Mouse (Mus musculus) CH12.LX (cell line): ENCODE results near the gene Xpo4. TPM values are rescaled to one million over a fixed set of nuclear protein-coding genes. Genes with fewer than 3 reads are reported as not detected.

ENCODE experiments used
- DNase-seq: peaks from one replicate; pipeline ENCODE4 v3.0.0-alpha.2; 2013; ENCODE audit errors: extremely low read depth
- H3K27ac ChIP-seq: 2 replicates; pipeline ENCODE4 v1.5.1; 2012; ENCODE audit warnings: low read depth, mild to moderate bottlenecking, control low read depth, moderate library complexity; ENCODE audit not compliant: insufficient read depth
- H3K27me3 ChIP-seq: replicated peaks from 2 replicates; pipeline ENCODE3; 2012; ENCODE audit warnings: inconsistent platforms
- H3K36me3 ChIP-seq, 2 experiments: replicated peaks in 1 of 2; 2 replicates each; pipeline versions ENCODE3 to v1.6.1; 2012; ENCODE audit warnings: inconsistent platforms in 1 of 2, low read length in 1 of 2, mild to moderate bottlenecking in 1 of 2, mixed read lengths in 1 of 2, moderate library complexity in 1 of 2; ENCODE audit not compliant: control insufficient read depth in 1 of 2, insufficient read depth in 1 of 2
- H3K4me1 ChIP-seq, 2 experiments: 2 replicates each; pipeline ENCODE4 v1.6.1; 2012; ENCODE audit warnings: inconsistent platforms in 1 of 2, moderate library complexity in 1 of 2; ENCODE audit not compliant: insufficient read depth in 2 of 2, control insufficient read depth in 1 of 2
- H3K4me2 ChIP-seq: 2 replicates; pipeline ENCODE4 v1.6.1; 2012; ENCODE audit warnings: low read depth, mild to moderate bottlenecking, control low read depth; ENCODE audit not compliant: poor library complexity, insufficient read depth, severe bottlenecking
- H3K4me3 ChIP-seq, 3 experiments: fragments of 150-350 bp in 1 of 3; sonication (generic) in 1 of 3; replicated peaks in 1 of 3; 2 replicates each; pipeline versions ENCODE3 to v1.5.1; 2011 to 2012; ENCODE audit warnings: low read depth in 2 of 3, low read length in 2 of 3, mild to moderate bottlenecking in 2 of 3, moderate library complexity in 2 of 3, control low read depth in 1 of 3, improper control_type of control experiment in 1 of 3, inconsistent platforms in 1 of 3, mixed read lengths in 1 of 3; ENCODE audit not compliant: poor library complexity in 1 of 3
- H3K79me2 ChIP-seq: replicated peaks from 2 replicates; pipeline ENCODE4 v1.6.1; 2012; ENCODE audit warnings: mild to moderate bottlenecking, moderate library complexity; ENCODE audit not compliant: control insufficient read depth, poor library complexity, insufficient read depth, severe bottlenecking; ENCODE audit errors: extremely low read depth
- H3K9ac ChIP-seq: 2 replicates; pipeline ENCODE4 v1.6.1; 2012; ENCODE audit warnings: low read depth, mild to moderate bottlenecking, control low read depth, moderate library complexity; ENCODE audit not compliant: insufficient read depth
- H3K9me3 ChIP-seq: replicated peaks from 2 replicates; pipeline ENCODE3; 2012; ENCODE audit warnings: low read length, inconsistent platforms, mixed read lengths
- BHLHE40 ChIP-seq: IDR thresholded peaks from 2 replicates; pipeline ENCODE4 v1.6.1; 2011; ENCODE audit warnings: mild to moderate bottlenecking, low read depth, low read length, improper control_type of control experiment
- CTCF ChIP-seq, 2 experiments: IDR thresholded peaks in 1 of 2; conservative IDR thresholded peaks in 1 of 2; 2 replicates each; pipeline ENCODE4 v1.5.1; 2011 to 2012; ENCODE audit warnings: low read depth in 2 of 2, low read length in 2 of 2, improper control_type of control experiment in 1 of 2, inconsistent platforms in 1 of 2, mild to moderate bottlenecking in 1 of 2, moderate library complexity in 1 of 2
- ELF1 ChIP-seq: IDR thresholded peaks from 2 replicates; pipeline ENCODE4 v1.6.1; 2014; ENCODE audit warnings: low read depth, mild to moderate bottlenecking, inconsistent platforms, low read length, improper control_type of control experiment
- ETS1 ChIP-seq: conservative IDR thresholded peaks from 2 replicates; pipeline ENCODE4 v1.6.1; 2012; ENCODE audit warnings: low read depth, mild to moderate bottlenecking, inconsistent platforms, low read length, improper control_type of control experiment, moderate library complexity
- GABPA ChIP-seq: IDR thresholded peaks from 2 replicates; pipeline ENCODE4 v1.6.1; 2012; ENCODE audit warnings: low read depth, low read length, improper control_type of control experiment, inconsistent platforms; ENCODE audit not compliant: insufficient replicate concordance
- IRF4 ChIP-seq: IDR thresholded peaks from 2 replicates; pipeline ENCODE4 v1.6.1; 2014; ENCODE audit warnings: low read depth, mild to moderate bottlenecking, inconsistent platforms, low read length, improper control_type of control experiment
- MAFK ChIP-seq: IDR thresholded peaks from 2 replicates; pipeline ENCODE4 v1.6.1; 2011; ENCODE audit warnings: low read length, improper control_type of control experiment; ENCODE audit not compliant: insufficient replicate concordance
- MAX ChIP-seq: IDR thresholded peaks from 2 replicates; pipeline ENCODE4 v1.6.1; 2011; ENCODE audit warnings: low read length, improper control_type of control experiment
- MAZ ChIP-seq: IDR thresholded peaks from 2 replicates; pipeline ENCODE4 v1.6.1; 2012; ENCODE audit warnings: low read depth, mild to moderate bottlenecking, inconsistent platforms, low read length, improper control_type of control experiment, moderate library complexity
- MXI1 ChIP-seq: IDR thresholded peaks from 2 replicates; pipeline ENCODE4 v1.6.1; 2011; ENCODE audit warnings: mild to moderate bottlenecking, low read depth, low read length, improper control_type of control experiment
- MYC ChIP-seq: IDR thresholded peaks from 2 replicates; pipeline ENCODE4 v1.6.1; 2011; ENCODE audit warnings: low read depth, mild to moderate bottlenecking, improper control_type of control experiment, low read length
- NRF1 ChIP-seq: IDR thresholded peaks from 2 replicates; pipeline ENCODE4 v1.6.1; 2014; ENCODE audit warnings: low read depth, mild to moderate bottlenecking, inconsistent platforms, low read length, improper control_type of control experiment, moderate library complexity
- POLR2A ChIP-seq: IDR thresholded peaks from 2 replicates; pipeline ENCODE4 v1.6.1; 2011; ENCODE audit warnings: low read depth, mild to moderate bottlenecking, improper control_type of control experiment, low read length
- POLR2AphosphoS2 ChIP-seq: IDR thresholded peaks from 2 replicates; pipeline ENCODE4 v1.6.1; 2011; ENCODE audit warnings: low read depth, low read length, improper control_type of control experiment
- RAD21 ChIP-seq: IDR thresholded peaks from 2 replicates; pipeline ENCODE4 v1.6.1; 2011; ENCODE audit warnings: low read depth, mild to moderate bottlenecking, low read length, improper control_type of control experiment, moderate library complexity
- RCOR1 ChIP-seq: conservative IDR thresholded peaks from 2 replicates; pipeline ENCODE4 v1.6.1; 2012; ENCODE audit warnings: low read depth, mild to moderate bottlenecking, inconsistent platforms, low read length, improper control_type of control experiment
- SMC3 ChIP-seq: IDR thresholded peaks from 2 replicates; pipeline ENCODE4 v1.6.1; 2011; ENCODE audit warnings: low read depth, low read length, improper control_type of control experiment
- TBP ChIP-seq: conservative IDR thresholded peaks from 2 replicates; pipeline ENCODE4 v1.6.1; 2011; ENCODE audit warnings: low read depth, low read length, improper control_type of control experiment
- TCF12 ChIP-seq: IDR thresholded peaks from 2 replicates; pipeline ENCODE4 v1.6.1; 2014; ENCODE audit warnings: low read depth, mild to moderate bottlenecking, inconsistent platforms, low read length, improper control_type of control experiment
- UBTF ChIP-seq: IDR thresholded peaks from 2 replicates; pipeline ENCODE4 v1.6.1; 2012; ENCODE audit warnings: low read depth, mild to moderate bottlenecking, inconsistent platforms, low read length, improper control_type of control experiment, moderate library complexity
- ZC3H11A ChIP-seq: IDR thresholded peaks from 2 replicates; pipeline ENCODE4 v1.6.1; 2012; ENCODE audit warnings: low read depth, mild to moderate bottlenecking, inconsistent platforms, low read length, improper control_type of control experiment
- ZKSCAN1 ChIP-seq: IDR thresholded peaks from 2 replicates; pipeline ENCODE4 v1.6.1; 2012; ENCODE audit warnings: low read depth, inconsistent platforms, low read length, improper control_type of control experiment, borderline replicate concordance
- ZNF384 ChIP-seq: IDR thresholded peaks from 2 replicates; pipeline ENCODE4 v1.6.1; 2012; ENCODE audit warnings: low read depth, low read length, improper control_type of control experiment, inconsistent platforms
- dilution Hi-C: fragments of 300-500 bp; cut with MboI; formaldehyde crosslinking; loops from 2 replicates; pipeline ENCODE4 v1.14.3; 2020; ENCODE audit warnings: low sequenced_read_pairs; ENCODE audit not compliant: extremely low pct_unique_long_range_greater_than_20kb, extremely low pct_ligation_motif_present
- in situ Hi-C: fragments of 300-500 bp; cut with MboI; formaldehyde crosslinking; loops from 3 replicates; pipeline ENCODE4 v1.14.3; 2019; ENCODE audit warnings: low sequenced_read_pairs, low pct_ligation_motif_present, low pct_unique_long_range_greater_than_20kb, mixed read lengths
- polyA plus RNA-seq: library from polyadenylated mRNA; unstranded; fragments of >175 nt; gene quantifications from 2 replicates; pipeline ENCODE4 v1.2.1, GENCODE M21; 2012; ENCODE audit warnings: low read depth; ENCODE audit not compliant: insufficient read length
- total RNA-seq, 2 experiments: library from RNA; depleted of rRNA; stranded (reverse); fragments of 300-350 nt in 1 of 2; fragments of >200 nt in 1 of 2; gene quantifications; 2 replicates each; pipeline ENCODE4 v1.2.3; 2012 to 2014

The Xpo4 gene
- total and polyA plus RNA-seq, 3 experiments = 30.2 to 47.3 (median 43.0) TPM

DNA sequence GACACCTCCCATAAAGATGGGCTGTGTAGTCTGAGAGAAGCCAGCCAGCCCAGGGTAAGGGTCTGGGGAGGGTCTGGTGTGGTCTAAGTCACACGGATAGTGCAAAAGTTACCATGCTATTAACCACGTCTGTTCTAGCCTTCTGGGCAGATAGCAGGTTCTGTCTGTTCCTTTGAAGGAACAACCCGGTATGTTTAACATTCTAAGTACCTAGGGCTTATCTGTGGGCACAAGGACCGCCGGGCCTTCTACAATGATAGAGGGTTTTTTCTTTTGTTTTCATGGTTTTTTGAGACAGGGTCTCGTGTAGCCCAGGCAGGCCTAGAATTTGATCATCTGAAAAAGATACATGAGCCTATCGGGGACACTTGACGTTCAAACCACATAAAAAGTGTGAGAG is 119.1 kb downstream of the Xpo4 start:
- no peaks in the 10 kb centered on the region for H3K27me3 ChIP-seq
- dilution Hi-C loops = no loop called here
- H3K9me3 ChIP-seq = no peaks in the 10 kb centered on the region
- H3K4me1 ChIP-seq = peaks cover 0 to 13% of the 10 kb centered on the region in 2 experiments; a peak in 2 of 4 replicates
- no peaks in the 10 kb centered on the region for H3K79me2 ChIP-seq
- no peak overlapping the region for H3K27ac ChIP-seq
- in situ Hi-C loops = no loop called here
- H3K9ac ChIP-seq = no peak overlapping the region
- DNase-seq = no peak
- peaks cover 15 to 38% of the 10 kb centered on the region in 2 experiments for H3K36me3 ChIP-seq
- H3K4me3 ChIP-seq = no peak overlapping the region
- H3K4me2 ChIP-seq = no peak overlapping the region
- no peak for TF ChIP-seq IRF4
- TF ChIP-seq POLR2A = no peak
- no peak for TF ChIP-seq MYC
- TF ChIP-seq POLR2AphosphoS2 = no peak
- no peak for TF ChIP-seq BHLHE40
- no peak for TF ChIP-seq NRF1
- TF ChIP-seq TCF12 = no peak
- TF ChIP-seq, all 38 proteins: peak for 0

DNA sequence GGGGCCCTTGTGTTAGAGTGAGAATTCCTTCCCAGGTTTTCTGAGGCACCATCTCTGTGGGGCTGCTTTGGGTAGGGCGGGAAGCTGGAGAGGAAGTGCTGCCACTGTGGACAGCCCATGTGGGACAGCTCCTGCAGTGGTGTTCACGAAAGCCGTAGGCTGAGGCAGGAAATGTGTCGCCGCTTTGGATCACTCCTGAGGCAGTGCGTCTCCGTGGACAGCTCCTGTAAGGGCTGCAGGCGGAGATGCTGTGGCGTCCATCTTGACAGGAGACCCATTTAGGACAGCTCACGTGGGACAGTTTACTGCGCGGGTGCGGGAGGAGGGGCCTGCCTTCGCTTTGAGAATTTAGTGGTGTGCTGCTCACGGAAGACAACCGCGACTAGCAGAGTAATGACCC is 119.7 kb downstream of the Xpo4 start:
- peaks cover 15 to 33% of the 10 kb centered on the region in 2 experiments for H3K36me3 ChIP-seq
- H3K9me3 ChIP-seq = no peaks in the 10 kb centered on the region
- TF ChIP-seq MAZ (no peak), RCOR1 (no peak), ETS1 (no peak), ZKSCAN1 (no peak), MAFK (no peak), MYC (no peak), POLR2A (no peak)
- no peak overlapping the region for H3K4me2 ChIP-seq
- no peak overlapping the region for H3K9ac ChIP-seq
- DNase-seq = no peak
- no peaks in the 10 kb centered on the region for H3K79me2 ChIP-seq
- in situ Hi-C loops (no loop called here), dilution Hi-C loops (no loop called here)
- H3K27ac ChIP-seq = no peak overlapping the region
- peaks cover 0 to 13% of the 10 kb centered on the region in 2 experiments; a peak in 2 of 4 replicates for H3K4me1 ChIP-seq
- H3K27me3 ChIP-seq = no peaks in the 10 kb centered on the region
- H3K4me3 ChIP-seq = no peak overlapping the region

DNA sequence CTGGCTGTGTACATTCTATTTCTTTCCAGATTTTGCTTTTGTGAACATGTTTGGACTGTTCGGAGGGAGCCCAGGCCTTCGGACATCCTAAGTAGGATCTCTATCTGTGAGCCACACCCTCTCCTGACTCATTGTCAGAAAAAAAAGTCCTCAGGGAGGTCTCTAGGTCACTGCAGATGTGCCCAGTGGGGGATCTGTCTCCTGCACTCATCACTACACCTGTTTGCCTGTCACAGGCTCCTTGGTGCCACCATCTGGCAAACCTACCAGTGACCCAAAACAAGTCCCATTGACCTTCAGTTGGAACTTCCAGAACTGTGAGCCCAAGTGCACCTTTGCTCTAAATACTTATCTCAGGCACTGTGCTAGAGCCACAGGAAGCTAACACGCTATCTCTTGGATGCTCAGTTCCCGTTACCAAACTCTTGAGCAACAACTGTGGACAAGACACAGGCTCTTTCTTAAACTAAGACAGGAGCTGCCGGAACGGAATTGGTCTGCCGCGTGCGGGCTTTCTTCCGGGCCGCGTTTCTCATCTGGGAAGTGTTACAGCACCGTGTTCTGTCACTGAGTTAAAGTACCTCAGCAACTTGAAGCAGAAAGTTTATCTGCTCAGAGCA is 121.7 kb downstream of the Xpo4 start:
- no peaks in the 10 kb centered on the region for H3K27me3 ChIP-seq

More for the DNA sequence above, 121.7 kb downstream of the Xpo4 start:
- Histone ChIP-seq H3K79me2 (no peaks in the 10 kb centered on the region), H3K9me3 (no peaks in the 10 kb centered on the region), H3K4me2 (no peak overlapping the region), H3K9ac (no peak overlapping the region), H3K4me3 (no peak overlapping the region), H3K36me3 (peaks cover 0 to 13% of the 10 kb centered on the region in 2 experiments), H3K27ac (no peak overlapping the region), H3K4me1 (peaks cover 0 to 13% of the 10 kb centered on the region in 2 experiments; a peak in 2 of 4 replicates)
- in situ Hi-C loops = no loop called here
- DNase-seq = peak; percentile 21
- dilution Hi-C loops = no loop called here
- TF ChIP-seq ZKSCAN1 (no peak), GABPA (no peak), CTCF (conservative IDR thresholded peaks at IDR 0.05 in 1 of 2, IDR thresholded peaks at IDR 0.05 in 1 of 2; ENCODE audit: low read depth in 2 of 2, low read length in 2 of 2) (peak in 1 of 2 experiments; percentile 40; a peak in 2 of 4 replicates), TBP (no peak), ELF1 (no peak), MYC (no peak), MXI1 (no peak), MAX (no peak), UBTF (no peak), SMC3 (peak; percentile 23; the same call in 1 of the 2 replicates), RAD21 (peak; percentile 38), ZNF384 (peak; percentile 77), TCF12 (no peak), ZC3H11A (no peak), MAFK (no peak)
